Mouse (Mus musculus) cerebellum, adult 2 months (tissue): ENCODE measurements around the gene Prepl.

ENCODE experiments used
- CTCF ChIP-seq: fragments of 200-500 bp; IDR thresholded peaks from 2 replicates; pipeline ENCODE4 v1.5.1; 2011; ENCODE audit warnings: low read depth, mild to moderate bottlenecking, control low read depth, low read length, moderate library complexity, borderline replicate concordance; ENCODE audit not compliant: insufficient read depth
- POLR2A ChIP-seq: fragments of 200-500 bp; IDR thresholded peaks from 2 replicates; pipeline ENCODE4 v1.6.1; 2011; ENCODE audit warnings: low read length, control low read depth, borderline replicate concordance; ENCODE audit not compliant: insufficient read depth

GRCm38 (mm10) chr17:85100232-85100631 is 10.2 kb upstream of the Prepl start:
- no peak for TF ChIP-seq POLR2A
- no peak for TF ChIP-seq CTCF
